Mouse (Mus musculus) kidney, adult 2 months (tissue): ENCODE data around the gene Fam187b.
A peak's percentile ranks its signal among the peaks of the same experiment; 100 is the strongest.

Experiments
- CTCF ChIP-seq: fragments of 200-500 bp; conservative IDR thresholded peaks from 2 replicates; pipeline ENCODE4 v1.5.1; 2011; ENCODE audit warnings: low read depth, mild to moderate bottlenecking, control low read depth, low read length, moderate library complexity, mixed read lengths; ENCODE audit not compliant: insufficient read depth, insufficient read length
- POLR2A ChIP-seq: fragments of 200-500 bp; IDR thresholded peaks from one replicate; pipeline ENCODE4 v1.6.1; 2011; ENCODE audit warnings: low read depth, low read length, control low read depth

DNA sequence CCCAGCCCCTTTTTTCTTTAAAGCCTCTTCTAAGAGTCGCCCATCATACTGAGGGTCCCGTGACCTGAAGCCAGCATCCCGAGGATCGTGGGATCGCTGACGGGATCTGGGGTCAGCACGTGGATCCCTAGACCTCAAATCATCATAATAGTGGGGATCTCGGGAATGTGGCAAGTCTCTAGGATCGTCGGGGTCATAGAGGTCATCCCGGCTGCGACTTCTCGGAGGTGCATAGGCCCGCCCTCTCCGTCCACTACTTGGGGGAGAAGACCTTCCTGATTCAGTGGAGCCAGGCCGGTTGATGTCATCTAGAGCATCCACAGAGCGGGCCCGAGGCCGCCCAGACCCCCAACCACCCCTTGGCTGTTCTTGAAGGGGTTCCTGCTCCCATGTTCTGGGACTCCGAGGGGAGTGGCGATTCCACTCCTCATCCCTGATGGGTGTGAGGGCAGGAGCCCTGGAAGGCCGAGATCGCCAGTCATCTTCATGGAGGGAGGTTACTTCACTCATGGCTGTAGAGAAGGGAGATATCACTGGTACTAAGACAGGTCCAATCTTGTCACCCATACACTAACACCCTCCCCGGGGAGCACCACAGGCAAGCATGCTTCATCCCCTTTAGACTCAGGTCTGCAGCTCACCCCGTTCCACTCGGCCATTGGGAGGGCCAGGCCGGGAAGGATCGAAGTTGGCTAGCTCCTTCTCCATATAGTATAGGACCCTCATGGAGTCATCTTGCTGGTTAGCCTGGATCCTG, 15.3 kb upstream of the Fam187b start:
- no peak for TF ChIP-seq CTCF
- peak; percentile 6 for TF ChIP-seq POLR2A
